Mouse (Mus musculus): ENCODE data around the gene Phlpp1. TPM values are rescaled to one million over a fixed set of nuclear protein-coding genes. Genes with fewer than 3 reads are reported as not detected.

The Phlpp1 gene
- polyA plus RNA-seq, 1 experiment from 2014 or later: 0.73 TPM

GRCm38 (mm10) chr1:106197991-106198390 lies 26.4 kb downstream of the Phlpp1 start:
- Histone ChIP-seq H3K4me3 (ENCODE audit: low read depth, low read length) (no peak overlapping the region), H3K27me3 (ENCODE audit: insufficient read depth, low read length) (no peaks in the 10 kb centered on the region), H3K4me1 (ENCODE audit: insufficient read depth) (peaks cover 13% of the 10 kb centered on the region), H3K9ac (replicated peaks) (no peak overlapping the region), H3K27ac (ENCODE audit: low read depth) (no peak overlapping the region), H3K4me2 (ENCODE audit: low read depth, low read length) (no peak overlapping the region), H3K36me3 (replicated peaks; ENCODE audit: insufficient read depth, low read length) (no peaks in the 10 kb centered on the region), H3K9me3 (ENCODE audit: low read length) (no peaks in the 10 kb centered on the region)
- no peak for DNase-seq
- TF ChIP-seq CTCF (IDR thresholded peaks at IDR 0.05; ENCODE audit: low read depth): no peak
- TF ChIP-seq EP300 (IDR thresholded peaks at IDR 0.05; ENCODE audit: low read depth): no peak
- ATAC-seq: no peak
- 84% methylated on average over 5 of the region's 5 CpGs for WGBS (ENCODE audit: insufficient replicate concordance)

- Histone ChIP-seq H3K4me1 (ENCODE audit: insufficient read depth) (peaks cover 13% of the 10 kb centered on the region), H3K36me3 (replicated peaks; ENCODE audit: insufficient read depth, low read length) (no peaks in the 10 kb centered on the region), H3K4me2 (ENCODE audit: low read depth, low read length) (no peak overlapping the region), H3K9me3 (ENCODE audit: low read length) (no peaks in the 10 kb centered on the region), H3K9ac (replicated peaks) (no peak overlapping the region), H3K27me3 (ENCODE audit: insufficient read depth, low read length) (no peaks in the 10 kb centered on the region), H3K4me3 (ENCODE audit: low read depth, low read length) (no peak overlapping the region), H3K27ac (ENCODE audit: low read depth) (0 out of 2 replicates have a peak overlapping the region, but pooled peaks have one; percentile 3)
- 80% methylated on average over 4 of the region's 4 CpGs for WGBS (ENCODE audit: insufficient replicate concordance)
- DNase-seq (no peak), ATAC-seq (no peak)
- TF ChIP-seq CTCF (IDR thresholded peaks at IDR 0.05; ENCODE audit: low read depth) (no peak), EP300 (IDR thresholded peaks at IDR 0.05; ENCODE audit: low read depth) (no peak)
Measured at GRCm38 (mm10) chr1:106199109-106199508, 27.6 kb downstream of the Phlpp1 start.

- ATAC-seq: peak; percentile 23; the same call in 1 of the 2 replicates
- WGBS (ENCODE audit: insufficient replicate concordance): 12% methylated on average over 2 of the region's 2 CpGs
Measured at GRCm38 (mm10) chr1:106199686-106200085, 28.1 kb downstream of the Phlpp1 start.

GRCm38 (mm10) chr1:106201025-106201424 lies 29.5 kb downstream of the Phlpp1 start:
- H3K4me2 ChIP-seq (ENCODE audit: low read depth, low read length): no peak overlapping the region
- 83% methylated on average over 1 of the region's 1 CpGs for WGBS (ENCODE audit: insufficient replicate concordance)
- no peaks in the 10 kb centered on the region for H3K36me3 ChIP-seq (replicated peaks; ENCODE audit: insufficient read depth, low read length)
- H3K27me3 ChIP-seq (ENCODE audit: insufficient read depth, low read length): no peaks in the 10 kb centered on the region
- H3K27ac ChIP-seq (ENCODE audit: low read depth): no peak overlapping the region
- no peak overlapping the region for H3K4me3 ChIP-seq (ENCODE audit: low read depth, low read length)
- peaks cover 13% of the 10 kb centered on the region for H3K4me1 ChIP-seq (ENCODE audit: insufficient read depth)
- ATAC-seq (no peak), DNase-seq (no peak)
- H3K9me3 ChIP-seq (ENCODE audit: low read length): no peaks in the 10 kb centered on the region
- TF ChIP-seq EP300 (IDR thresholded peaks at IDR 0.05; ENCODE audit: low read depth) (no peak), CTCF (IDR thresholded peaks at IDR 0.05; ENCODE audit: low read depth) (no peak)
- H3K9ac ChIP-seq (replicated peaks): no peak overlapping the region

More at GRCm38 (mm10) chr1:106199686-106200085, 28.1 kb downstream of the Phlpp1 start:
- peaks cover 13% of the 10 kb centered on the region for H3K4me1 ChIP-seq (ENCODE audit: insufficient read depth)
- no peak overlapping the region for H3K9ac ChIP-seq (replicated peaks)
- H3K9me3 ChIP-seq (ENCODE audit: low read length): no peaks in the 10 kb centered on the region
- H3K36me3 ChIP-seq (replicated peaks; ENCODE audit: insufficient read depth, low read length): no peaks in the 10 kb centered on the region
- TF ChIP-seq CTCF (IDR thresholded peaks at IDR 0.05; ENCODE audit: low read depth): no peak
- H3K4me2 ChIP-seq (ENCODE audit: low read depth, low read length): 0 out of 2 replicates have a peak overlapping the region, but pooled peaks have one; percentile 18
- peak overlapping the region; percentile 3; the same call in 1 of the 2 replicates for H3K27ac ChIP-seq (ENCODE audit: low read depth)
- DNase-seq: peak; percentile 37
- no peak overlapping the region for H3K4me3 ChIP-seq (ENCODE audit: low read depth, low read length)
- no peaks in the 10 kb centered on the region for H3K27me3 ChIP-seq (ENCODE audit: insufficient read depth, low read length)

GRCm38 (mm10) chr1:106201929-106202328 lies 30.4 kb downstream of the Phlpp1 start:
- H3K9me3 ChIP-seq (ENCODE audit: low read length): no peaks in the 10 kb centered on the region
- DNase-seq (no peak), ATAC-seq (no peak)
- 78% methylated on average over 4 of the region's 4 CpGs for WGBS (ENCODE audit: insufficient replicate concordance)
- no peak overlapping the region for H3K27ac ChIP-seq (ENCODE audit: low read depth)
- peaks cover 13% of the 10 kb centered on the region for H3K4me1 ChIP-seq (ENCODE audit: insufficient read depth)
- no peaks in the 10 kb centered on the region for H3K36me3 ChIP-seq (replicated peaks; ENCODE audit: insufficient read depth, low read length)
- H3K27me3 ChIP-seq (ENCODE audit: insufficient read depth, low read length): no peaks in the 10 kb centered on the region
- no peak overlapping the region for H3K9ac ChIP-seq (replicated peaks)
- no peak overlapping the region for H3K4me3 ChIP-seq (ENCODE audit: low read depth, low read length)
- TF ChIP-seq EP300 (IDR thresholded peaks at IDR 0.05; ENCODE audit: low read depth): no peak
- no peak for TF ChIP-seq CTCF (IDR thresholded peaks at IDR 0.05; ENCODE audit: low read depth)
- no peak overlapping the region for H3K4me2 ChIP-seq (ENCODE audit: low read depth, low read length)

GRCm38 (mm10) chr1:106203942-106204341 lies 32.4 kb downstream of the Phlpp1 start:
- no peak for ATAC-seq
- Histone ChIP-seq H3K27me3 (ENCODE audit: insufficient read depth, low read length) (no peaks in the 10 kb centered on the region), H3K4me2 (ENCODE audit: low read depth, low read length) (no peak overlapping the region), H3K36me3 (replicated peaks; ENCODE audit: insufficient read depth, low read length) (no peaks in the 10 kb centered on the region), H3K27ac (ENCODE audit: low read depth) (no peak overlapping the region), H3K9me3 (ENCODE audit: low read length) (no peaks in the 10 kb centered on the region), H3K4me1 (ENCODE audit: insufficient read depth) (peaks cover 16% of the 10 kb centered on the region), H3K4me3 (ENCODE audit: low read depth, low read length) (no peak overlapping the region), H3K9ac (replicated peaks) (no peak overlapping the region)
- no peak for DNase-seq
- 56% methylated on average over 3 of the region's 3 CpGs for WGBS (ENCODE audit: insufficient replicate concordance)
- TF ChIP-seq CTCF (IDR thresholded peaks at IDR 0.05; ENCODE audit: low read depth) (no peak), EP300 (IDR thresholded peaks at IDR 0.05; ENCODE audit: low read depth) (no peak)

GRCm38 (mm10) chr1:106204350-106204749 lies 32.8 kb downstream of the Phlpp1 start:
- Histone ChIP-seq H3K9ac (replicated peaks) (no peak overlapping the region), H3K9me3 (ENCODE audit: low read length) (no peaks in the 10 kb centered on the region), H3K27me3 (ENCODE audit: insufficient read depth, low read length) (no peaks in the 10 kb centered on the region), H3K4me3 (ENCODE audit: low read depth, low read length) (no peak overlapping the region), H3K36me3 (replicated peaks; ENCODE audit: insufficient read depth, low read length) (no peaks in the 10 kb centered on the region), H3K4me1 (ENCODE audit: insufficient read depth) (peaks cover 12% of the 10 kb centered on the region), H3K4me2 (ENCODE audit: low read depth, low read length) (no peak overlapping the region), H3K27ac (ENCODE audit: low read depth) (no peak overlapping the region)
- ATAC-seq (no peak), DNase-seq (no peak)
- WGBS (ENCODE audit: insufficient replicate concordance): 50% methylated on average over 3 of the region's 3 CpGs
- TF ChIP-seq EP300 (IDR thresholded peaks at IDR 0.05; ENCODE audit: low read depth): no peak
- TF ChIP-seq CTCF (IDR thresholded peaks at IDR 0.05; ENCODE audit: low read depth): no peak
